Mouse (Mus musculus) adrenal gland, postnatal 10 days (tissue): ENCODE results near the gene Ccdc88c. TPM values are rescaled to one million over a fixed set of nuclear protein-coding genes. Genes with fewer than 3 reads are reported as not detected.
"Not testable (repeated sequence)": the region's sequence is repeated elsewhere in the genome, so short reads cannot be mapped to it uniquely, and the experiment has no call there.

Experiments used
- DNase-seq: peaks from one replicate; pipeline ENCODE4 v3.0.0; 2021; ENCODE audit warnings: mixed read lengths
- total RNA-seq, 2 experiments: library from RNA; stranded (reverse); gene quantifications; 2 replicates each; pipeline ENCODE4 v1.2.3; 2021

The Ccdc88c gene
- total RNA-seq, 2 experiments from 2014 or later, result 9.2 to 16.4 TPM

GRCm38 (mm10) chr12:101017971-101018371 lies 10.9 kb downstream of the Ccdc88c start:
- DNase-seq, result peak; percentile 28

- no peak for DNase-seq
These were observed 12.4 kb downstream of the Ccdc88c start for GRCm38 (mm10) chr12:101016412-101016928.

GRCm38 (mm10) chr12:101015926-101016325 lies 12.9 kb downstream of the Ccdc88c start:
- DNase-seq, result peak; percentile 22

GRCm38 (mm10) chr12:101015165-101015560 lies 13.7 kb downstream of the Ccdc88c start:
- no peak for DNase-seq

- no peak for DNase-seq
These were observed 14.2 kb downstream of the Ccdc88c start for GRCm38 (mm10) chr12:101014549-101015164.

GRCm38 (mm10) chr12:101013668-101014067 lies 15.2 kb downstream of the Ccdc88c start:
- not testable (repeated sequence) for DNase-seq

GRCm38 (mm10) chr12:101013078-101013665 lies 15.7 kb downstream of the Ccdc88c start:
- DNase-seq, result no peak

GRCm38 (mm10) chr12:101012197-101013077 lies 16.4 kb downstream of the Ccdc88c start:
- DNase-seq, result peak; percentile 24

- DNase-seq, result no peak
These were observed 17.8 kb downstream of the Ccdc88c start for GRCm38 (mm10) chr12:101011017-101011416.

GRCm38 (mm10) chr12:101010148-101010920 lies 18.5 kb downstream of the Ccdc88c start:
- no peak for DNase-seq

GRCm38 (mm10) chr12:101009225-101009624 lies 19.6 kb downstream of the Ccdc88c start:
- DNase-seq, result no peak

GRCm38 (mm10) chr12:101008648-101009047 lies 20.2 kb downstream of the Ccdc88c start:
- no peak for DNase-seq

- DNase-seq, result no peak
These were observed 20.8 kb downstream of the Ccdc88c start for GRCm38 (mm10) chr12:101007968-101008481.

GRCm38 (mm10) chr12:101007427-101007826 lies 21.4 kb downstream of the Ccdc88c start:
- no peak for DNase-seq

- DNase-seq, result no peak
These were observed 23.0 kb downstream of the Ccdc88c start for GRCm38 (mm10) chr12:101005665-101006420.

GRCm38 (mm10) chr12:101004982-101005381 lies 23.9 kb downstream of the Ccdc88c start:
- DNase-seq, result no peak

- no peak for DNase-seq
These were observed 25.9 kb downstream of the Ccdc88c start for GRCm38 (mm10) chr12:101002801-101003513.

GRCm38 (mm10) chr12:100999061-100999954 lies 29.5 kb downstream of the Ccdc88c start:
- DNase-seq, result no peak

GRCm38 (mm10) chr12:100998564-100998962 lies 30.3 kb downstream of the Ccdc88c start:
- DNase-seq, result no peak
